Mouse (Mus musculus) ES-E14 (cell line): ENCODE results near the gene 9130019O22Rik.

Experiments
- CHD2 ChIP-seq: IDR thresholded peaks from 2 replicates; pipeline ENCODE4 v1.6.1; 2014; ENCODE audit warnings: mild to moderate bottlenecking, low read depth, low read length, inconsistent platforms
- HCFC1 ChIP-seq: IDR thresholded peaks from 2 replicates; pipeline ENCODE4 v1.6.1; 2012; ENCODE audit warnings: low read length, inconsistent platforms, borderline replicate concordance; ENCODE audit not compliant: insufficient read depth
- ZNF384 ChIP-seq: IDR thresholded peaks from 2 replicates; pipeline ENCODE4 v1.6.1; 2012; ENCODE audit warnings: low read depth, low read length, inconsistent platforms

DNA sequence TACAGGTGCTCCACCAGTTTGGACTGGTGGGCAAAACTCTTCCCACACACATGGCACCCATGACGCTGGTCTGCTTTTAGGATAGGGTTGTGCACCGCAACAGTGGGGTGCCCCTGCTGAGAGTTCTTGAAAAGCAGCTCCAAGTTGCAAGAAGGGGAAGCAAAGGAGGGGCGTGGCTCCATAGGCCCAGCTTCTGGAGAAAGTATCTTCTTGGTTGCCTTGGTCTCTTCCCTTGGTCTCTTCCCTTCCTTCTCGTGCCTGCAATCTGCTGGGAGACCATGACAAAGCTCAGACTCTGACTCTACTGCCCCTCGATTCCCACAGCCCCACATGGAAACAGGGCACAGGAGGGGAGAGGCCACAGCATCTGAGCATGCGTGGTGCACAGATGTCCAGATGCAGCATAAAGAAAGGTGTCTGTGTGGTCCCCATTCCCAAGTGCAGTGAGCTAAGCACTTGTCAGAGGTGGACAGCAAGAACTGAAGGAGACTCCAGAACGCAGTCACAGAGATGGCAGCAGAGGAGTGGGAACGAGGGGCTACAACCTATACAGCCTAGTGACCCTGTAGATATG lies 5.4 kb upstream of the 9130019O22Rik start:
- TF ChIP-seq HCFC1 (no peak), CHD2 (no peak), ZNF384 (no peak)
